Mouse (Mus musculus): ENCODE data around the gene Acap2.

- TF ChIP-seq POLR2A (IDR thresholded peaks at IDR 0.05; ENCODE audit: borderline replicate concordance, low read depth, low read length), result no peak
- no peak for TF ChIP-seq CTCF (IDR thresholded peaks at IDR 0.05; ENCODE audit: low read depth, low read length)
Measured at GRCm38 (mm10) chr16:31211503-31211902, 10.5 kb upstream of the Acap2 start.

All from bone marrow macrophage, adult 2 months (primary cell).